Mouse (Mus musculus) embryonic facial prominence, embryonic 12.5 days (tissue): ENCODE results near the gene Cotl1. TPM values are rescaled to one million over a fixed set of nuclear protein-coding genes. Genes with fewer than 3 reads are reported as not detected.

Source experiments
- ATAC-seq: fragments of 200-750 bp; cut with Nextera tagmentation; 2 replicates; pipeline ENCODE4 v1.8.0; 2017; ENCODE audit not compliant: insufficient number of reproducible peaks, insufficient read depth, low FRiP score, low TSS enrichment
- H3K27ac ChIP-seq: fragments of 300-500 bp; sonication (generic); 2 replicates; pipeline ENCODE4 v1.5.1; 2016; ENCODE audit warnings: mild to moderate bottlenecking
- H3K27me3 ChIP-seq: fragments of 300-500 bp; sonication (generic); 2 replicates; pipeline ENCODE4 v1.6.1; 2016; ENCODE audit warnings: mild to moderate bottlenecking, moderate library complexity
- H3K36me3 ChIP-seq: fragments of 300-500 bp; sonication (generic); 2 replicates; pipeline ENCODE4 v1.6.1; 2016; ENCODE audit warnings: mild to moderate bottlenecking
- H3K4me1 ChIP-seq: fragments of 300-500 bp; sonication (generic); 2 replicates; pipeline ENCODE4 v1.6.1; 2016
- H3K4me2 ChIP-seq: fragments of 300-500 bp; sonication (generic); replicated peaks from 2 replicates; pipeline ENCODE4 v1.6.1; 2016; ENCODE audit warnings: mild to moderate bottlenecking, moderate library complexity
- H3K4me3 ChIP-seq: fragments of 300-500 bp; sonication (generic); 2 replicates; pipeline ENCODE4 v1.5.1; 2016; ENCODE audit warnings: mild to moderate bottlenecking
- H3K9ac ChIP-seq: fragments of 300-500 bp; sonication (generic); 2 replicates; pipeline ENCODE4 v1.6.1; 2016; ENCODE audit warnings: mild to moderate bottlenecking, moderate library complexity
- H3K9me3 ChIP-seq: fragments of 300-500 bp; sonication (generic); 2 replicates; pipeline ENCODE4 v1.6.1; 2016; ENCODE audit warnings: mild to moderate bottlenecking, moderate library complexity
- WGBS: fragments of 180-500 bp; shearing (Covaris S2); methylation state at CpG from one replicate; pipeline ENCODE4 v1.1.7; 2016; 5-methylcytosine and 5-hydroxymethylcytosine counted together
- polyA plus RNA-seq: library from polyadenylated mRNA; unstranded; fragments of >200 nt; fragmentation: Nextera tagmentation; extraction: Ambion mirVana; gene quantifications from 2 replicates; pipeline ENCODE4 v1.2.1, GENCODE M21; 2016

The Cotl1 gene
- polyA plus RNA-seq, 1 experiment from 2014 or later, result 85.9 TPM

GRCm38 (mm10) chr8:119783579-119783978 lies 56.8 kb downstream of the Cotl1 start:
- Histone ChIP-seq H3K4me1 (peaks cover 5% of the 10 kb centered on the region; the same call in 1 of the 2 replicates), H3K27ac (no peak overlapping the region)

DNA sequence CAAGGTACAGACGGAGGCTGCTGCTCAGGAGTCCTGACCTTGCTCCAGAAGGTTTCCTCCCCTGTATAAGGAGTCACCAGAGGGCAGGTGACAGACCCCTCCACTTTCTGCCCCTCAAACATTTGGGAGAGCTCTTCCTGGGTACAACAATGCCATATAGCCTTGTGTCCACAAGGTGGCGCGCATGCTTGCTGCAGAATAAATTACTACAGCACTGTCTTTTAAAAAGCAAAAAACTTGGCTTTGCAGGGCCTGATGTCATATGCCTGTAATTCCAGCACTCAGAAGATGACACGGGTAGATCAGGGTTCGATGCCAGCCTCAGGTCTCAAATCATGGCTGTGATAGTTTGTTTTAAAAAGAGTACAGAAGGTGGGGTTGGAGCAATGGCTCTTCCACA lies 57.6 kb downstream of the Cotl1 start:
- 5% methylated on average over 5 of the region's 5 CpGs for WGBS
- Histone ChIP-seq H3K4me2 (no peak overlapping the region), H3K27me3 (no peaks in the 10 kb centered on the region), H3K36me3 (no peaks in the 10 kb centered on the region), H3K9me3 (no peaks in the 10 kb centered on the region), H3K4me3 (no peak overlapping the region), H3K4me1 (peaks cover 9% of the 10 kb centered on the region), H3K9ac (no peak overlapping the region), H3K27ac (no peak overlapping the region)
- ATAC-seq, result no peak

More at GRCm38 (mm10) chr8:119783579-119783978, 56.8 kb downstream of the Cotl1 start:
- Histone ChIP-seq H3K27me3 (no peaks in the 10 kb centered on the region), H3K36me3 (no peaks in the 10 kb centered on the region), H3K9me3 (no peaks in the 10 kb centered on the region), H3K4me2 (no peak overlapping the region), H3K4me3 (no peak overlapping the region), H3K9ac (no peak overlapping the region)
- no peak for ATAC-seq
- WGBS, result 69% methylated on average over 6 of the region's 6 CpGs

GRCm38 (mm10) chr8:119781086-119781840 lies 59.1 kb downstream of the Cotl1 start:
- H3K27ac ChIP-seq, result no peak overlapping the region
- WGBS, result 64% methylated on average over 4 of the region's 4 CpGs
- H3K4me3 ChIP-seq, result no peak overlapping the region

GRCm38 (mm10) chr8:119780402-119781049 lies 59.8 kb downstream of the Cotl1 start:
- WGBS, result 77% methylated on average over 9 of the region's 9 CpGs
- peaks cover 20% of the 10 kb centered on the region for H3K4me1 ChIP-seq

More at GRCm38 (mm10) chr8:119781086-119781840, 59.1 kb downstream of the Cotl1 start:
- peaks cover 20% of the 10 kb centered on the region for H3K4me1 ChIP-seq
- no peak overlapping the region for H3K9ac ChIP-seq
- H3K27me3 ChIP-seq, result no peaks in the 10 kb centered on the region
- no peaks in the 10 kb centered on the region for H3K36me3 ChIP-seq
- H3K4me2 ChIP-seq, result no peak overlapping the region
- no peak for ATAC-seq
- no peaks in the 10 kb centered on the region for H3K9me3 ChIP-seq

GRCm38 (mm10) chr8:119779013-119779737 lies 61.2 kb downstream of the Cotl1 start:
- H3K27ac ChIP-seq, result peak overlapping the region; percentile 65; the same call in 1 of the 2 replicates
- no peak for ATAC-seq

More at GRCm38 (mm10) chr8:119780402-119781049, 59.8 kb downstream of the Cotl1 start:
- no peaks in the 10 kb centered on the region for H3K27me3 ChIP-seq
- H3K36me3 ChIP-seq, result no peaks in the 10 kb centered on the region
- H3K4me3 ChIP-seq, result no peak overlapping the region
- ATAC-seq, result no peak
- no peak overlapping the region for H3K4me2 ChIP-seq
- no peaks in the 10 kb centered on the region for H3K9me3 ChIP-seq
- H3K27ac ChIP-seq, result no peak overlapping the region
- no peak overlapping the region for H3K9ac ChIP-seq

DNA sequence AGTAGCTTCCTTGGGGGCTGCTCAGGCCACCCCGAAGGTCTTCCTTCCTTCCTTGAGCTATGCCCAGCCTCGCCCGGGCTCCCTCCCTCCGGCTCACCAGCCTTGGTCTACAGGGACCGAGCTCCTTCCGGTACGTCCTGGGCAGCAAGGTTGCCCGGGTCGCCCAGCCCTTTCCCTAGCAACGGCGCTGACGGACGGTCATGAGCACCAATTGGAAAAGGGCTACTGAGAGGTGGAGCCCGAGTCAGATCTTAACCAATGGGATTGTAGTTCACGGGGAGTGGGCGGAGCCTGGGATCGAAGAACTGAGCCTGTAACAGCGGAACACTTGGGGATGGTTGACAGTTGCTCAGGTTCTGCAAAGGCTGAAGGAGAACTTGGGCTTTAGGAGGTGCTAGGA lies 62.1 kb downstream of the Cotl1 start, which contains the start of gene Tldc1:
Gene Tldc1 (minus strand): TSS at position 154 of the 400 bp plus-strand sequence.
- under 1% methylated on average over 18 of the region's 18 CpGs for WGBS
- Histone ChIP-seq H3K27ac (peak within 1 kb of the TSS; percentile 76), H3K9me3 (no peaks in the 10 kb centered on the region), H3K4me1 (peaks cover 20% of the 10 kb centered on the region), H3K36me3 (no peaks in the 10 kb centered on the region), H3K27me3 (no peaks in the 10 kb centered on the region), H3K9ac (peak within 1 kb of the TSS; percentile 70), H3K4me2 (peak within 1 kb of the TSS; percentile 86), H3K4me3 (peak within 1 kb of the TSS; percentile 51)
- peak; percentile 95 for ATAC-seq

More at GRCm38 (mm10) chr8:119779013-119779737, 61.2 kb downstream of the Cotl1 start:
- H3K9me3 ChIP-seq, result no peaks in the 10 kb centered on the region
- H3K4me1 ChIP-seq, result peaks cover 20% of the 10 kb centered on the region
- H3K36me3 ChIP-seq, result no peaks in the 10 kb centered on the region
- WGBS, result 24% methylated on average over 14 of the region's 14 CpGs
- H3K4me3 ChIP-seq, result no peak overlapping the region
- H3K27me3 ChIP-seq, result no peaks in the 10 kb centered on the region
- no peak overlapping the region for H3K9ac ChIP-seq
- H3K4me2 ChIP-seq, result peak overlapping the region; percentile 86

DNA sequence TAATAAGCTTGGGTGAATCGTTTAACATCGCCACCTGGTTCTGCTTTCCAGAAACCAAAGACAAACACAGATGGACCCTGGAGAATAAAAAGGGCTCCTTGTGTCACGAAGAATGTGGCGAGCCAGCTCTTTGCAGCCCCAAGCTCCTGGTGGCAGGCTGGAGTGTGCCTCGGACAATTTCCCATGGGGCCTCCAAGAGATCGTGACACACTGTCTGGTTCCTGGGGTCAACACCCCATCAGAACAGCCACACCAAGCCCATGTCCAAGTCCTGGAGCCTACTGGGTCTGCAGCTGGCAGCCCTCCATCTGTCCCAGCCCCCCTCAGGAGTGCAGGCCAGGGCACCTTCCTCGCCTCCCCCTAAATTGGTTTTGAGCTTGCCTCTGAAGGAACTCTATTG lies 62.6 kb downstream of the Cotl1 start:
- H3K9ac ChIP-seq, result peak overlapping the region; percentile 70
- H3K27ac ChIP-seq, result peak overlapping the region; percentile 76
- ATAC-seq, result peak; percentile 14
- no peaks in the 10 kb centered on the region for H3K9me3 ChIP-seq
- WGBS, result 9% methylated on average over 7 of the region's 7 CpGs
- H3K27me3 ChIP-seq, result no peaks in the 10 kb centered on the region
- H3K4me2 ChIP-seq, result peak overlapping the region; percentile 86
- H3K36me3 ChIP-seq, result no peaks in the 10 kb centered on the region
- H3K4me3 ChIP-seq, result peak overlapping the region; percentile 51
- H3K4me1 ChIP-seq, result peaks cover 20% of the 10 kb centered on the region

DNA sequence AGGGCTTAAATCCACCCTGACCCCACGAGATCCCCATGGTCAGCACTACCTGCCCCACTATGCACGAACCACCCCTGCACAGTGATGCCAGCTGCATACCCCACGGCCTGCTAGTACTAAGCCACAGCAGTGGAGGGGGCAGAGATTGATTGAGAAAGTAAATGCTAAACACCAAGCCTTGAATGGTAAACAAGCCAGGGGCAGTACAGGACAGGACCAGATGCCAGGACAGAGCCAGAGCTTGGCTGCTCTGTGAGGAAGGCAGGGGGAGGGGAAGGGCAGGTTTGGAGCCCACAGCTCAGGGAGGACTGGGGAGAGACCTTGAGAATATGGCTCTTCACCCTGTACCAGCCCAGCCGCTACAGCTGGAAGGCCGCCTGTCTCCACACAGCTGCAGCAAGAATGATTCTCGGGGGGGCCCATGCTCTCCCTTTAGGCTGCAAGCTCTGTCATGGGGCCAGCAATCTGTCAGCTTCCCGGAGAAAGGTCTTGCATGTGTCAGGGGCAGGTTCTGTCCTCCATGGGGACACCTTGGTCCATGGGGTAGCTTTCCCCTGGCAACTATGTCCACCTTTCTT lies 63.6 kb downstream of the Cotl1 start:
- no peaks in the 10 kb centered on the region for H3K27me3 ChIP-seq
- H3K4me2 ChIP-seq, result no peak overlapping the region
- no peaks in the 10 kb centered on the region for H3K36me3 ChIP-seq
- no peak overlapping the region for H3K9ac ChIP-seq
- WGBS, result 84% methylated on average over 7 of the region's 7 CpGs
- no peak overlapping the region for H3K27ac ChIP-seq
- peaks cover 20% of the 10 kb centered on the region for H3K4me1 ChIP-seq
- H3K4me3 ChIP-seq, result no peak overlapping the region
- no peaks in the 10 kb centered on the region for H3K9me3 ChIP-seq
- no peak for ATAC-seq

- H3K36me3 ChIP-seq, result peaks cover 19% of the 10 kb centered on the region
- no peaks in the 10 kb centered on the region for H3K9me3 ChIP-seq
- ATAC-seq, result no peak
- no peak overlapping the region for H3K27ac ChIP-seq
- H3K9ac ChIP-seq, result no peak overlapping the region
- no peak overlapping the region for H3K4me2 ChIP-seq
- H3K4me3 ChIP-seq, result no peak overlapping the region
- 81% methylated on average over 22 of the region's 22 CpGs for WGBS
- no peaks in the 10 kb centered on the region for H3K27me3 ChIP-seq
- no peaks in the 10 kb centered on the region for H3K4me1 ChIP-seq
These were observed 74.4 kb downstream of the Cotl1 start for GRCm38 (mm10) chr8:119765761-119766444.

DNA sequence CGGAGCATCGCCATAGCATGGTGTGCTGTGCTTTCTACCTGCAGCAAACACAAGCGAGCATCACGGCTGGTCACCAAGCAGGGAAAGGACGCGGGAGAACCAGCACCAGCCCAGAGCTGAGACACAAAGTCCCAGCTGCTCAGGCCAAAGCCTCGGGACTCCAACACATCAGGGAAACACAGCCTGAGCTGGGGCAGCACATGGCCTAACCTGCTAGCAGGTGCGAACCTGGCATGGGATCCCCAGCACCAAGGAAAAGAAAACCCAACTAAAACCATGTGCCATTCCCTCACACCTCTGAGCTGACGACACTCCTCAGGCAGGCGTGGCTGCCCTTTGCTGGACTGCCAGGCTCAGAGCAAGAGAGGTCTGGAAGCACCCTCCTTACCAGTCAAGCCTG lies 75.0 kb downstream of the Cotl1 start:
- H3K9me3 ChIP-seq, result no peaks in the 10 kb centered on the region
- H3K36me3 ChIP-seq, result peaks cover 23% of the 10 kb centered on the region; the same call in 1 of the 2 replicates
- H3K4me3 ChIP-seq, result no peak overlapping the region
- no peaks in the 10 kb centered on the region for H3K27me3 ChIP-seq
- H3K4me1 ChIP-seq, result no peaks in the 10 kb centered on the region
- WGBS, result 88% methylated on average over 10 of the region's 10 CpGs
- no peak for ATAC-seq
- no peak overlapping the region for H3K4me2 ChIP-seq
- H3K27ac ChIP-seq, result no peak overlapping the region
- H3K9ac ChIP-seq, result no peak overlapping the region
